Mouse (Mus musculus): ENCODE measurements around the gene Gk5. TPM values are rescaled to one million over a fixed set of nuclear protein-coding genes. Genes with fewer than 3 reads are reported as not detected.

Gene Gk5
- polyA plus RNA-seq, 1 experiment = 1.5 TPM

- under 1% methylated on average over 81 of the region's 81 CpGs for WGBS
Measured at GRCm38 (mm10) chr9:96195885-96196622, 76.9 kb downstream of the Gk5 start, which contains the start of gene Tfdp2. Gene Tfdp2 (plus strand): TSS chr9:96196275.

GRCm38 (mm10) chr9:96196636-96197181 is 77.5 kb downstream of the Gk5 start:
- Histone ChIP-seq H3K4me3 (ENCODE audit: extremely low read depth, insufficient read depth, insufficient read length) (peak overlapping the region; percentile 95), H3K4me1 (ENCODE audit: control insufficient read depth, insufficient read depth, insufficient read length) (no peaks in the 10 kb centered on the region; the same call in 1 of the 2 replicates), H3K36me3 (ENCODE audit: control insufficient read depth, insufficient read depth, low read length) (no peaks in the 10 kb centered on the region), H3K27me3 (ENCODE audit: control insufficient read depth, insufficient read depth, low read length) (no peaks in the 10 kb centered on the region), H3K27ac (ENCODE audit: insufficient read depth, low read length) (peak overlapping the region; percentile 67)
- WGBS = 2% methylated on average over 20 of the region's 20 CpGs
- DNase-seq (ENCODE audit: low read depth in 1 of 2, low spot score in 2 of 2) = peak in 1 of 2 experiments; percentile 29
- TF ChIP-seq POLR2A (IDR thresholded peaks at IDR 0.05; ENCODE audit: low read depth, low read length) (no peak), CTCF (IDR thresholded peaks at IDR 0.05; ENCODE audit: extremely low read depth, insufficient read depth, insufficient read length, insufficient replicate concordance) (no peak)

More at GRCm38 (mm10) chr9:96195885-96196622, 76.9 kb downstream of the Gk5 start, which contains the start of gene Tfdp2:
- Histone ChIP-seq H3K4me1 (ENCODE audit: control insufficient read depth, insufficient read depth, insufficient read length) (no peaks in the 10 kb centered on the region; the same call in 1 of the 2 replicates), H3K36me3 (ENCODE audit: control insufficient read depth, insufficient read depth, low read length) (no peaks in the 10 kb centered on the region), H3K4me3 (ENCODE audit: extremely low read depth, insufficient read depth, insufficient read length) (peak within 1 kb of the TSS; percentile 95), H3K27me3 (ENCODE audit: control insufficient read depth, insufficient read depth, low read length) (no peaks in the 10 kb centered on the region), H3K27ac (ENCODE audit: insufficient read depth, low read length) (peak within 1 kb of the TSS; percentile 67)
- TF ChIP-seq POLR2A (IDR thresholded peaks at IDR 0.05; ENCODE audit: low read depth, low read length) = no peak
- TF ChIP-seq CTCF (IDR thresholded peaks at IDR 0.05; ENCODE audit: extremely low read depth, insufficient read depth, insufficient read length, insufficient replicate concordance) = no peak
- peak; percentile 60 to 80 for DNase-seq (ENCODE audit: low read depth in 1 of 2, low spot score in 2 of 2)

- DNase-seq (ENCODE audit: low read depth in 1 of 2, low spot score in 2 of 2) = no peak
Measured at GRCm38 (mm10) chr9:96197806-96198205, 78.6 kb downstream of the Gk5 start.

GRCm38 (mm10) chr9:96203663-96204062 is 84.5 kb downstream of the Gk5 start:
- Histone ChIP-seq H3K4me1 (ENCODE audit: control insufficient read depth, insufficient read depth, insufficient read length) (peaks cover 2% of the 10 kb centered on the region; the same call in 1 of the 2 replicates), H3K27ac (ENCODE audit: insufficient read depth, low read length) (no peak overlapping the region), H3K27me3 (ENCODE audit: control insufficient read depth, insufficient read depth, low read length) (no peaks in the 10 kb centered on the region), H3K36me3 (ENCODE audit: control insufficient read depth, insufficient read depth, low read length) (no peaks in the 10 kb centered on the region), H3K4me3 (ENCODE audit: extremely low read depth, insufficient read depth, insufficient read length) (no peak overlapping the region)
- DNase-seq (ENCODE audit: low read depth in 1 of 2, low spot score in 2 of 2) = no peak
- no peak for TF ChIP-seq CTCF (IDR thresholded peaks at IDR 0.05; ENCODE audit: extremely low read depth, insufficient read depth, insufficient read length, insufficient replicate concordance)
- no peak for TF ChIP-seq POLR2A (IDR thresholded peaks at IDR 0.05; ENCODE audit: low read depth, low read length)
- WGBS = 94% methylated on average over 3 of the region's 3 CpGs

More at GRCm38 (mm10) chr9:96197806-96198205, 78.6 kb downstream of the Gk5 start:
- H3K36me3 ChIP-seq (ENCODE audit: control insufficient read depth, insufficient read depth, low read length) = no peaks in the 10 kb centered on the region
- no peaks in the 10 kb centered on the region for H3K27me3 ChIP-seq (ENCODE audit: control insufficient read depth, insufficient read depth, low read length)
- WGBS = 94% methylated on average over 9 of the region's 9 CpGs
- TF ChIP-seq POLR2A (IDR thresholded peaks at IDR 0.05; ENCODE audit: low read depth, low read length) (no peak), CTCF (IDR thresholded peaks at IDR 0.05; ENCODE audit: extremely low read depth, insufficient read depth, insufficient read length, insufficient replicate concordance) (no peak)
- no peak overlapping the region for H3K4me3 ChIP-seq (ENCODE audit: extremely low read depth, insufficient read depth, insufficient read length)
- no peak overlapping the region for H3K27ac ChIP-seq (ENCODE audit: insufficient read depth, low read length)
- H3K4me1 ChIP-seq (ENCODE audit: control insufficient read depth, insufficient read depth, insufficient read length) = no peaks in the 10 kb centered on the region; the same call in 1 of the 2 replicates

GRCm38 (mm10) chr9:96207428-96207827 is 88.3 kb downstream of the Gk5 start:
- 91% methylated on average over 3 of the region's 3 CpGs for WGBS
- TF ChIP-seq POLR2A (IDR thresholded peaks at IDR 0.05; ENCODE audit: low read depth, low read length) (no peak), CTCF (IDR thresholded peaks at IDR 0.05; ENCODE audit: extremely low read depth, insufficient read depth, insufficient read length, insufficient replicate concordance) (no peak)

GRCm38 (mm10) chr9:96213036-96213645 is 94.0 kb downstream of the Gk5 start:
- Histone ChIP-seq H3K27ac (ENCODE audit: insufficient read depth, low read length) (no peak overlapping the region), H3K36me3 (ENCODE audit: control insufficient read depth, insufficient read depth, low read length) (no peaks in the 10 kb centered on the region), H3K4me3 (ENCODE audit: extremely low read depth, insufficient read depth, insufficient read length) (no peak overlapping the region), H3K27me3 (ENCODE audit: control insufficient read depth, insufficient read depth, low read length) (no peaks in the 10 kb centered on the region), H3K4me1 (ENCODE audit: control insufficient read depth, insufficient read depth, insufficient read length) (no peaks in the 10 kb centered on the region)
- no peak for TF ChIP-seq CTCF (IDR thresholded peaks at IDR 0.05; ENCODE audit: extremely low read depth, insufficient read depth, insufficient read length, insufficient replicate concordance)
- TF ChIP-seq POLR2A (IDR thresholded peaks at IDR 0.05; ENCODE audit: low read depth, low read length) = no peak
- 92% methylated on average over 3 of the region's 3 CpGs for WGBS
- no peak for DNase-seq (ENCODE audit: low read depth in 1 of 2, low spot score in 2 of 2)

More at GRCm38 (mm10) chr9:96207428-96207827, 88.3 kb downstream of the Gk5 start:
- Histone ChIP-seq H3K4me3 (ENCODE audit: extremely low read depth, insufficient read depth, insufficient read length) (no peak overlapping the region), H3K36me3 (ENCODE audit: control insufficient read depth, insufficient read depth, low read length) (no peaks in the 10 kb centered on the region), H3K27me3 (ENCODE audit: control insufficient read depth, insufficient read depth, low read length) (no peaks in the 10 kb centered on the region), H3K4me1 (ENCODE audit: control insufficient read depth, insufficient read depth, insufficient read length) (peaks cover 2% of the 10 kb centered on the region; the same call in 1 of the 2 replicates), H3K27ac (ENCODE audit: insufficient read depth, low read length) (no peak overlapping the region)
- DNase-seq (ENCODE audit: low read depth in 1 of 2, low spot score in 2 of 2) = no peak

Measured in spleen, adult 2 months (tissue).